In genomic region chr19:45177004-45177737, GRCm38 (mm10) we compare ENCODE assay signal across 8 mouse cellular contexts. TPM values are rescaled to one million over a fixed set of nuclear protein-coding genes. Genes with fewer than 3 reads are reported as not detected.
A peak's percentile ranks its signal among the peaks of the same experiment; 100 is the strongest.
DNase-seq lines count a peak whose midpoint lies in the region; ATAC-seq lines count a peak whose summit lies in the region.

No protein-coding gene starts in this region.

- intact Hi-C loops in left cerebral cortex, postnatal 14 days (cut with DNase I): loop anchor here (1.0 kb wide), 1 partner anchor 39 kb away; no protein-coding TSS in a partner anchor

- H3K27ac ChIP-seq in hindbrain, embryonic 16.5 days (ENCODE audit: low read depth, low read length): no peak overlapping the region; the same call in 1 of the 2 replicates

- no peak overlapping the region for H3K9ac ChIP-seq in hindbrain, embryonic 16.5 days (ENCODE audit: low read depth, low read length)

- 16% methylated on average over 26 of the region's 26 CpGs for WGBS in hindbrain, embryonic 16.5 days

- peaks cover 8% of the 10 kb centered on the region; the same call in 1 of the 2 replicates for H3K27me3 ChIP-seq in hindbrain, embryonic 16.5 days (replicated peaks; ENCODE audit: control insufficient read depth, insufficient read depth, low read length)

- peak; percentile 58 for ATAC-seq in hindbrain, embryonic 16.5 days
- ATAC-seq in megakaryocyte progenitor cell, adult 5-6 weeks (replicated peaks; ENCODE audit: poor library complexity): peak; percentile 82

- peak; percentile 52 for DNase-seq in urinary bladder, postnatal 25 days (ENCODE audit: low spot score)
- DNase-seq in urinary bladder, postnatal 10 days (ENCODE audit: low spot score): no peak
- DNase-seq in cerebellum, postnatal 4 days (ENCODE audit: low spot score in 2 of 2): peak; percentile 47 to 78
- peak; percentile 70 for DNase-seq in gastrocnemius, adult 18-20 months (ENCODE audit: low spot score)
- DNase-seq in left cerebral cortex, postnatal 14 days (ENCODE audit: low spot score in 2 of 2): peak; percentile 76 to 78
- peak; percentile 77 for DNase-seq in right cerebral cortex, postnatal 14 days

- 0 out of 2 replicates have a peak, but pooled peaks cover 2% of the 10 kb centered on the region for H3K4me1 ChIP-seq in hindbrain, embryonic 16.5 days (ENCODE audit: control insufficient read depth, insufficient read depth, low read depth, low read length)

- peak overlapping the region; percentile 8; the same call in 1 of the 2 replicates for H3K4me3 ChIP-seq in hindbrain, embryonic 16.5 days (ENCODE audit: low read length)

- peak overlapping the region; percentile 43 for H3K4me2 ChIP-seq in hindbrain, embryonic 16.5 days (ENCODE audit: low read length)

- H3K9me3 ChIP-seq in hindbrain, embryonic 16.5 days (ENCODE audit: control insufficient read depth, low read length): peaks cover 5% of the 10 kb centered on the region; the same call in 1 of the 2 replicates

- no peaks in the 10 kb centered on the region for H3K36me3 ChIP-seq in hindbrain, embryonic 16.5 days (ENCODE audit: control insufficient read depth, insufficient read depth, low read length)

RNA-seq across cellular contexts. Expression of gene Tlx1, which starts 26.7 kb away (rescaled TPM):
- total RNA-seq in gastrocnemius, adult 18-20 months (2021): not detected
- polyA plus RNA-seq in hindbrain, embryonic 16.5 days (2015; fragmentation: Nextera tagmentation; extraction: Ambion mirVana): 1.2 and 1.3 TPM in 2 replicates
- not detected for total RNA-seq in left cerebral cortex, postnatal 14 days (2021)
- total RNA-seq in megakaryocyte progenitor cell, adult 5-6 weeks (2015): not detected in 2 replicates
- not detected in 2 replicates for total RNA-seq in megakaryocyte progenitor cell, adult 5-6 weeks (2017)

RNA-seq across cellular contexts. Expression of gene Lbx1, which starts 58.4 kb away (rescaled TPM):
- 10 to 100 TPM; 62.4 to 63.1 TPM for total RNA-seq in gastrocnemius, adult 18-20 months (2021)
- polyA plus RNA-seq in hindbrain, embryonic 16.5 days (2015; fragmentation: Nextera tagmentation; extraction: Ambion mirVana): 6.9 and 7.3 TPM in 2 replicates
- under 1 TPM in 1 of 2 experiments, not detected in 1; 0.13 TPM for total RNA-seq in left cerebral cortex, postnatal 14 days (2021)
- not detected in 2 replicates for total RNA-seq in megakaryocyte progenitor cell, adult 5-6 weeks (2015)
- not detected in 2 replicates for total RNA-seq in megakaryocyte progenitor cell, adult 5-6 weeks (2017)

Comparison
In these comparisons a context has a peak if more than half of its experiments do, and no peak if none do; other contexts are left out.
1. RNA of gene Lbx1, which starts 58.4 kb away (total RNA-seq): 62.4 to 63.1 TPM in gastrocnemius, adult 18-20 months; 0.13 TPM in left cerebral cortex, postnatal 14 days and not detected in megakaryocyte progenitor cell, adult 5-6 weeks; every median in the first group is over 10 times any median in the second.